Mouse (Mus musculus) megakaryocyte progenitor cell, adult 5-6 weeks (primary cell): ENCODE data around the gene Apol8. TPM values are rescaled to one million over a fixed set of nuclear protein-coding genes. Genes with fewer than 3 reads are reported as not detected.

Source experiments
- ATAC-seq: replicated peaks from 2 replicates; pipeline ENCODE4 v1.8.0; 2016; ENCODE audit warnings: mild to moderate bottlenecking, moderate TSS enrichment, inconsistent platforms; ENCODE audit not compliant: poor library complexity
- total RNA-seq, 2 experiments: library from RNA; stranded (forward) in 1 of 2; stranded (reverse) in 1 of 2; fragments of 157-497, 149-512 nt in 1 of 2; fragments of 200-1000 nt in 1 of 2; gene quantifications; 2 replicates each; pipeline versions ENCODE4 v1.2.3 to v1.2.4; 2015 to 2017

Apol8 gene
- total RNA-seq (2015), result 0.05 and 1.8 TPM in 2 replicates
- total RNA-seq (2017), result 0.14 and 0.50 TPM in 2 replicates

- peak; percentile 95 for ATAC-seq
These were observed at the start of gene Apol8 for GRCm38 (mm10) chr15:77756848-77757247. Gene Apol8 (minus strand): TSS chr15:77757003.

- ATAC-seq, result peak; percentile 56
These were observed 48.9 kb upstream of the Apol8 start for GRCm38 (mm10) chr15:77805657-77806056.

- no peak for ATAC-seq
These were observed 48.1 kb upstream of the Apol8 start for GRCm38 (mm10) chr15:77804949-77805348.

GRCm38 (mm10) chr15:77804460-77804859 lies 47.7 kb upstream of the Apol8 start:
- ATAC-seq, result no peak

- ATAC-seq, result no peak
These were observed 46.9 kb upstream of the Apol8 start for GRCm38 (mm10) chr15:77803747-77804146.

- ATAC-seq, result no peak
These were observed 46.2 kb upstream of the Apol8 start for GRCm38 (mm10) chr15:77802992-77803391.

GRCm38 (mm10) chr15:77801188-77801587 lies 44.4 kb upstream of the Apol8 start:
- ATAC-seq, result peak; percentile 10; the same call in 1 of the 2 replicates

- peak; percentile 84 for ATAC-seq
These were observed 43.7 kb upstream of the Apol8 start for GRCm38 (mm10) chr15:77800511-77800910.

GRCm38 (mm10) chr15:77799491-77800474 lies 43.0 kb upstream of the Apol8 start:
- ATAC-seq, result no peak

- peak; percentile 62 for ATAC-seq
These were observed 42.1 kb upstream of the Apol8 start for GRCm38 (mm10) chr15:77798664-77799490.

- no peak for ATAC-seq
These were observed 41.0 kb upstream of the Apol8 start for GRCm38 (mm10) chr15:77797609-77798411.

GRCm38 (mm10) chr15:77796409-77797035 lies 39.7 kb upstream of the Apol8 start:
- ATAC-seq, result no peak

- no peak for ATAC-seq
These were observed 38.1 kb upstream of the Apol8 start for GRCm38 (mm10) chr15:77794908-77795356.

GRCm38 (mm10) chr15:77794138-77794907 lies 37.5 kb upstream of the Apol8 start:
- ATAC-seq, result no peak

- ATAC-seq, result no peak
These were observed 36.8 kb upstream of the Apol8 start for GRCm38 (mm10) chr15:77793554-77793953.

GRCm38 (mm10) chr15:77793094-77793493 lies 36.3 kb upstream of the Apol8 start:
- ATAC-seq, result no peak

GRCm38 (mm10) chr15:77792056-77792455 lies 35.3 kb upstream of the Apol8 start:
- no peak for ATAC-seq

- ATAC-seq, result no peak
These were observed 34.0 kb upstream of the Apol8 start for GRCm38 (mm10) chr15:77790656-77791405.

- ATAC-seq, result no peak
These were observed 32.4 kb upstream of the Apol8 start for GRCm38 (mm10) chr15:77789186-77789585.
